Mouse (Mus musculus) heart, embryonic 16.5 days (tissue): ENCODE results near the gene Ints14. TPM values are rescaled to one million over a fixed set of nuclear protein-coding genes. Genes with fewer than 3 reads are reported as not detected.

ENCODE experiments used
- ATAC-seq: fragments of 200-750 bp; cut with Nextera tagmentation; replicated peaks from 2 replicates; pipeline ENCODE4 v1.8.0; 2017; ENCODE audit warnings: moderate number of reproducible peaks; ENCODE audit not compliant: insufficient read depth, low FRiP score; ENCODE audit errors: extremely low read depth
- H3K27ac ChIP-seq: fragments of 300-500 bp; sonication (generic); 2 replicates; pipeline ENCODE4 v1.5.1; 2014; ENCODE audit warnings: mild to moderate bottlenecking, low read length, control low read depth, moderate library complexity
- H3K27me3 ChIP-seq: fragments of 300-500 bp; sonication (generic); 2 replicates; pipeline ENCODE4 v1.6.1; 2014; ENCODE audit warnings: low read length, mixed read lengths; ENCODE audit not compliant: control insufficient read depth, insufficient read depth
- H3K36me3 ChIP-seq: fragments of 300-500 bp; sonication (generic); 2 replicates; pipeline ENCODE4 v1.6.1; 2014; ENCODE audit not compliant: control insufficient read depth, insufficient read depth
- H3K4me1 ChIP-seq: fragments of 300-500 bp; sonication (generic); 2 replicates; pipeline ENCODE4 v1.6.1; 2014; ENCODE audit warnings: low read length, mixed read lengths; ENCODE audit not compliant: control insufficient read depth, insufficient read depth
- H3K4me2 ChIP-seq: fragments of 300-500 bp; sonication (generic); 2 replicates; pipeline ENCODE4 v1.6.1; 2014; ENCODE audit warnings: low read depth, mild to moderate bottlenecking, control low read depth, low read length
- H3K4me3 ChIP-seq: fragments of 300-500 bp; sonication (generic); 2 replicates; pipeline ENCODE4 v1.5.1; 2014; ENCODE audit warnings: mild to moderate bottlenecking, control low read depth, low read length
- H3K9ac ChIP-seq: fragments of 300-500 bp; sonication (generic); 2 replicates; pipeline ENCODE4 v1.6.1; 2014; ENCODE audit warnings: low read length, control low read depth
- H3K9me3 ChIP-seq: fragments of 300-500 bp; sonication (generic); replicated peaks from 2 replicates; pipeline ENCODE4 v1.6.1; 2016; ENCODE audit warnings: low read length; ENCODE audit not compliant: control insufficient read depth
- WGBS: fragments of 180-500 bp; shearing (Covaris S2); extraction: QIAGEN DNeasy Blood & Tissue Kit; methylation state at CpG from one replicate; pipeline ENCODE4 v1.1.7; 2014; 5-methylcytosine and 5-hydroxymethylcytosine counted together
- polyA plus RNA-seq: library from polyadenylated mRNA; unstranded; fragments of >200 nt; fragmentation: Nextera tagmentation; extraction: Ambion mirVana; gene quantifications from 2 replicates; pipeline ENCODE4 v1.2.1, GENCODE M21; 2015

Ints14 gene
- polyA plus RNA-seq, 1 experiment from 2014 or later = 38.8 TPM

DNA sequence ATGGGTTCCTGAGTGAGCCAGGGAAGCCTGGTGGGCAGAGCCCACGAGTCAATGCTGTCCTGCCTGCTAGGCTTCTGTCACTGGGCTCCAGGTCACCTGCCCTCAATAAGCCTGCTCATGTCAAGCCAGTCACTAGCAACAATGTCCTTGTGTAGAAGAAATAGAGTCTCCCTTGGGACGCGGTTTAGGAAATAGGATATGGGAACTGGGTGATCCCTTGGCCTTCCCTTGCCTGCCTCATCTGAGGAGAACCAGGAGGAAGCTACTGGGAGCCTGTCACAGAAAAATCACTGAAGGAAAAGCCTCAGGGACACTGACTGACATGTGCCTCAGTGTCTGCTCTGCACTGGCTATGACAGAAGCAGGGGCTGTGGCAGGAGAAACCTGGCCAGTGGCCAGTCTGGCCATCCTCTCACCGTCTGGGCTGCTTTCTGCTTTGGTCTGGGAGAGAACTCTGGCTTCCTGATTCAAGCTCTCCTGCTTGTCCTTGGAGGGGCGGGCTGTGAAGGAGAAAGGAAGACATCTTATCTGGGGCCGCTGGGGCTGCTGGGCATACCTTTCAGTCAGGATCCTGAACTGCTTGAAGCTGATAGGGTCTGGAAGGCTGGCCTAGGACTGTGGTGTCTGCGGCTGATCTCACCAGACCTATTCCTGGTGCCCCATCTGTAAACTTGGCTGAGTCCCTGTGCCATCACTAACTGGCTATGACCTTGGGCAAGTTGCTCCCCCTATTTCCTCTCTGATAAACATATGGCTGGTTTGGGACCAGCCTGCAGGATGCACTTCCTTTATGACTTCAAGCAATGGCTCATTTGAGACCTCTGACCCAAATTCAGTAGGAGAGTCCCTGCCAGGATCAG is 28.7 kb upstream of the Ints14 start:
- 0 out of 2 replicates have a peak, but pooled peaks have one; percentile 30 for ATAC-seq
- Histone ChIP-seq H3K27me3 (no peaks in the 10 kb centered on the region), H3K4me2 (no peak overlapping the region), H3K4me1 (peaks cover 33% of the 10 kb centered on the region), H3K27ac (peak overlapping the region; percentile 68), H3K4me3 (no peak overlapping the region), H3K9ac (no peak overlapping the region), H3K9me3 (no peaks in the 10 kb centered on the region), H3K36me3 (no peaks in the 10 kb centered on the region)
- 38% methylated on average over 7 of the region's 7 CpGs for WGBS

DNA sequence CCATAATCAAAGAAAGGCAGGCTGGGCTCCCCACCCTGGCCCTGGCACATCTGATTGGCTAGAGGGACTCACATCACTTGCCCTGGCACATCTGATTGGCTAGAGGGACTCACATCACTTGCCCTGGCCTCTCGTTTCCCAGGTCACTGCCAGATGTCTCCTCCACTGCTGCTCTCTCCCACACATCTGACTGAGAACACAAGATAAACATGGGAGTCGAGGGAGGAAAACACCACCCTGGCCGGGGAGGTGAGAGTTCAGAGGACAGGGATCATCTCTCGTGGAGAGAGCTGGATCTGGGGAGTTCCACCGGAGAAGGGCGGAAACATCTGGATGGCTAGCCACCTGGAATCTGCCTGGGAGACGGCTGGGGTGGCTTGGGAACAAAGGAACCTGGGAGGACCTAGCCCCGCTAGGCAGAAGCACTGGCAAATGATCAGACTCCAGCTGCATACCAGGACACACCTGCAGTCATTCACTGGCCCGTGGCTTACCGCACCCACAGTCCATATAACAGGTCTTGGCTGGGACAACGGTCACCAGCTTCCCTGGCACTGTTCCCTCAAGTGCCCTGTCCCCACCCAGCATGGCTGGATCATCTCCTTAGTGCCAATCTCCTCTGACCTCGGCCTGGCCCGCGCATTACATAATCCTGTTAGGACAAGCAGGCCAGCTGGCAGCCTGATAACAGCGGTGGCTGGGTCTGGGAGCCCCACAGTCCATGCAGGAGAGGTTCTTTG is 26.5 kb upstream of the Ints14 start:
- Histone ChIP-seq H3K36me3 (no peaks in the 10 kb centered on the region), H3K4me2 (no peak overlapping the region), H3K4me3 (no peak overlapping the region), H3K4me1 (peaks cover 31% of the 10 kb centered on the region), H3K9me3 (no peaks in the 10 kb centered on the region), H3K27ac (peak overlapping the region; percentile 49; the same call in 1 of the 2 replicates), H3K9ac (no peak overlapping the region), H3K27me3 (no peaks in the 10 kb centered on the region)
- ATAC-seq = peak; percentile 43
- 28% methylated on average over 15 of the region's 15 CpGs for WGBS

DNA sequence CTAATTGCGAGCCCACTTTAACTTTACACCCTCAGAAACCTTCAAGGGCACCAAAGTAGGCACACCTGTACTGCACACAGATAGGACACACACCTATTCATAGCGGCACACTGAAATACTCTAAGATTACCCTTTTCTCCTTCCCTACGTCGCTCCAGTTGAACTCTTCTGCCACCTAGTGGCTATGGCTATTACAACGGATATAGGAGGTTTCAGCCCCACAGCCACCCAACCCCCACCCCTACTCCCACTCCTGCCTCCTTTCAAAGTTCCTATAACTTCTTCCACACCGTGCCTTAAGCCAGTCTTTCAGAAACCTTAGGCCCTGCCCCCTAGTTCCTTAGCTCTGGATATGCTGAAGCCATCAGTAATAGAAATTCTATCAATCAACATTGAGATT is 24.2 kb upstream of the Ints14 start:
- no peak overlapping the region for H3K9ac ChIP-seq
- no peak for ATAC-seq
- no peak overlapping the region for H3K27ac ChIP-seq
- 6% methylated on average over 6 of the region's 6 CpGs for whole genome bisulfite sequencing
- H3K36me3 ChIP-seq = no peaks in the 10 kb centered on the region
- H3K4me2 ChIP-seq = no peak overlapping the region
- no peak overlapping the region for H3K4me3 ChIP-seq
- no peaks in the 10 kb centered on the region for H3K9me3 ChIP-seq
- peaks cover 31% of the 10 kb centered on the region for H3K4me1 ChIP-seq
- H3K27me3 ChIP-seq = no peaks in the 10 kb centered on the region

DNA sequence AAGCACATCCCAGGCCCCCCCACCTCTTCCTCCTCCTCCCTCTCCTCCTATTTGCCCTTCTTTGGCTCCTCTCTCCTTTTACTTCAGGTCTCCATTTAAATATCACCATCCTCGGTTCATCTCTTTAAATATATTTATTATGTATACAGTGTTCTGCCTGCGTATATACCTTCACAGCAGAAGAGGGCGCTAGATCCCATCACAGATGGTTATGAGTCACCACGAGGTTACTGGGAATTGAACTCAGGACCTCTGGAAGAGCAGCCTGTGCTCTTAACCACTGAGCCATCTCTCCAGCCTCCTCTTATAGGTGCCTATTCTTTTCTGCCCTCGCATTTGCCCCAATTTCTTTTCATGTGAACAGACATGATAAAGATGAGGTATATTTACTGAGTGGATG is 23.2 kb upstream of the Ints14 start:
- Histone ChIP-seq H3K36me3 (no peaks in the 10 kb centered on the region), H3K4me3 (no peak overlapping the region), H3K9me3 (no peaks in the 10 kb centered on the region), H3K4me2 (no peak overlapping the region), H3K27ac (no peak overlapping the region), H3K27me3 (no peaks in the 10 kb centered on the region), H3K9ac (no peak overlapping the region), H3K4me1 (peaks cover 22% of the 10 kb centered on the region)
- WGBS = 59% methylated on average over 5 of the region's 5 CpGs
- ATAC-seq = no peak

DNA sequence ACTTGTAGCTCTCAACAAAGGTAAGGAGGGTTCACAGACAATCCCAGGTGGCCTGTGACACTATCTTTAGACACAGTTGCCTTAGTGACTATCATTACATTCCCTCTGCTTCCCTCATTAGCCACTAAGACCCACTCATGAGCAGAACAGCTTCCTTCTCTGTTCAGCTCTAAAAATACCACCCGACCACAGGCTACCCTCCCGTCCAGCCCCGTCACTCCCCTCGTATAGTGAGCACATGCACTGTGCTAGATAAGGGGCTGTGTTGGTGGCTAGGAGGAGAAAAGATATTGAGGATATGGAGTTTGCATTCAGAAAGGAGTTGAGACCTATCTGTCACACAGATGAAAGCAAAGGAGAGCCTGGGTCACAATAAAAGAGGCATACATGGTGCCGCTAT is 22.2 kb upstream of the Ints14 start:
- no peaks in the 10 kb centered on the region for H3K36me3 ChIP-seq
- no peak overlapping the region for H3K27ac ChIP-seq
- H3K4me1 ChIP-seq = peaks cover 19% of the 10 kb centered on the region

DNA sequence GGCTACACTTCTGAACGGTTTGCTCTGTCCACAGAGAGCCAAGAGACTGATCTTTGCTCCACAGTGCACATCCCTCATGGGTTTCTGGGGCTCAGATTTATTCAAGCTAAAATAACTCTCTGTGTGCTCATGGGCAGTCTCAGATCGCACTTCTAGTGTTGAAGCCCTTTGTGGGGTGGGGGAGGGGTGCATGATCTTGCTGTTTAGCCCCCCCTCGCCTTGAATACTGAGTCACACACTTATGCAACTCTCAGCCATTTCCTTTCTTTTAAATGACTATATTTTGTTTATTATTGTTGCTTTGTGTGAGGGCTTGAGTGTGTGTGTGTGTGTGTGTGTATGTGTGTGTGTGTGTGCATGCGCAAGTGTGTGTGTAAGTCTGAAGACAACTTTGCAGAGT is 21.4 kb upstream of the Ints14 start:
- peaks cover 16% of the 10 kb centered on the region for H3K4me1 ChIP-seq
- no peak overlapping the region for H3K27ac ChIP-seq
- no peaks in the 10 kb centered on the region for H3K36me3 ChIP-seq
- H3K27me3 ChIP-seq = 0 out of 2 replicates have a peak, but pooled peaks cover 2% of the 10 kb centered on the region
- H3K4me2 ChIP-seq = no peak overlapping the region
- WGBS = 44% methylated on average over 4 of the region's 4 CpGs
- no peaks in the 10 kb centered on the region for H3K9me3 ChIP-seq
- H3K4me3 ChIP-seq = no peak overlapping the region
- no peak overlapping the region for H3K9ac ChIP-seq
- ATAC-seq = no peak

More for the DNA sequence above, 22.2 kb upstream of the Ints14 start:
- ATAC-seq = no peak
- WGBS = 32% methylated on average over 5 of the region's 5 CpGs
- no peak overlapping the region for H3K9ac ChIP-seq
- H3K4me3 ChIP-seq = no peak overlapping the region
- no peak overlapping the region for H3K4me2 ChIP-seq
- H3K9me3 ChIP-seq = no peaks in the 10 kb centered on the region
- 0 out of 2 replicates have a peak, but pooled peaks cover 2% of the 10 kb centered on the region for H3K27me3 ChIP-seq

DNA sequence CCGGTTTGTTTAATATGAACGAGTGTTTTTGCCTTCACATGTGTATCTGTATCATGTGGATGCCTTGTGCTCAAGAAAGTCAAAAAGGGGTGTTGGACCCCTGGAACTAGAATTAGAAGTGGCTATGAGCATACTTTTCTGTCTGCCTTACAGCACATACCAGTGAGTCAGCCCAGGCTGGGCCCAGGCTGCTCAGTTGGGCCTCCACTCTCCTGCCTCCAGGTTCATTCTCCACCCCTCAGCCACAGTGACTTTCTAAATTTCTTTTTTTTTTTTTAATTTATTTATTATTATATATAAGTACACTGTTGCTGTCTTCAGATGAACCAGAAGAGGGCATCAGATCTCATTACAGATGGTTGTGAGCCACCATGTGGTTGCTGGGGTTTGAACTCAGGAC is 20.9 kb upstream of the Ints14 start:
- H3K4me3 ChIP-seq = no peak overlapping the region
- H3K4me2 ChIP-seq = no peak overlapping the region
- no peak overlapping the region for H3K27ac ChIP-seq
- H3K9ac ChIP-seq = no peak overlapping the region
- no peaks in the 10 kb centered on the region for H3K9me3 ChIP-seq
- H3K36me3 ChIP-seq = no peaks in the 10 kb centered on the region
- ATAC-seq = no peak
- WGBS = 91% methylated on average over 2 of the region's 2 CpGs
- H3K27me3 ChIP-seq = 0 out of 2 replicates have a peak, but pooled peaks cover 2% of the 10 kb centered on the region
- peaks cover 12% of the 10 kb centered on the region for H3K4me1 ChIP-seq

DNA sequence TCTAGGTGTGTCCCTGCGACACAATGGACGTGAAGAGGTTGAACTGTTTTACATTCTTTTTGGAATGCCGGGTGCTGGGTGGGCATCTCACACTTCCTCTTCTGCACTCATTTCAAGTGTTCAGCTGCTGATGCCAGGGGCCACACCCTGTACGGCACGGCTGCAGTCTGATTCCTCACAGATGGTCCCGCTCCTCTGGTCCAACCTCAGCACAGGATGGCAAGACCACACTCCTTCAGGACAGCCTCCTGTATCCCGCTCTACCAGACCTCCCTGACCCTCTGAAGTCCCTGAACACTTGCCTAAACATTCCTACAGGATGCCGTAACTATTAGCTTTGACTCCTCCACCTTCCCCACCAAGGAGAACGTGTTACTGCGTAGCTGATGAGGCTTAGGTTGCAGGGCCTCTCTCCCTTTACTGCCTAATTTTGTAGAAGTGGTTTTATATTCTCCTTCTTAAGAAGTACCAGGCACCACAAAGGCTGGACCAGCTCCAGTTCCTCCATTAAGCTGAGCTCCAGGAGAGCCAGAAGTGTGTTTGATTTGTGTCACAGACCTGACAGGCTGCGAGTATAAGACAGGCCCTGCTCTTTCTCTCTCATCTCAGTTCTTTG is 19.9 kb upstream of the Ints14 start:
- Histone ChIP-seq H3K36me3 (no peaks in the 10 kb centered on the region), H3K27me3 (0 out of 2 replicates have a peak, but pooled peaks cover 2% of the 10 kb centered on the region), H3K4me2 (no peak overlapping the region), H3K4me1 (peaks cover 8% of the 10 kb centered on the region), H3K9me3 (no peaks in the 10 kb centered on the region), H3K4me3 (no peak overlapping the region), H3K9ac (no peak overlapping the region), H3K27ac (no peak overlapping the region; the same call in 1 of the 2 replicates)
- ATAC-seq = no peak
- WGBS = 45% methylated on average over 11 of the region's 11 CpGs
